Mouse (Mus musculus) right cerebral cortex, postnatal 36 days (tissue): ENCODE measurements around the gene Sumo1.

Source experiments
- DNase-seq, 2 experiments: peaks; one replicate each; pipeline ENCODE4 v3.0.0; 2022; ENCODE audit warnings: low spot score in 2 of 2, mixed read lengths in 1 of 2

The Sumo1 gene

GRCm38 (mm10) chr1:59550227-59550626, 120.4 kb downstream of the Sumo1 start:
- DNase-seq: no peak

GRCm38 (mm10) chr1:59549036-59549675, 121.5 kb downstream of the Sumo1 start:
- DNase-seq: no peak

- no peak for DNase-seq
Observed at GRCm38 (mm10) chr1:59548486-59548885, 122.1 kb downstream of the Sumo1 start.

GRCm38 (mm10) chr1:59543911-59544310, 126.7 kb downstream of the Sumo1 start:
- no peak for DNase-seq

GRCm38 (mm10) chr1:59542231-59542630, 128.4 kb downstream of the Sumo1 start:
- no peak for DNase-seq

- no peak for DNase-seq
Observed at GRCm38 (mm10) chr1:59541271-59542020, 129.2 kb downstream of the Sumo1 start.

GRCm38 (mm10) chr1:59540537-59541148, 130.0 kb downstream of the Sumo1 start:
- DNase-seq: no peak

GRCm38 (mm10) chr1:59538381-59538780, 132.3 kb downstream of the Sumo1 start:
- no peak for DNase-seq
